Mouse (Mus musculus): ENCODE data around the gene Slc25a35.
A peak's percentile ranks its signal among the peaks of the same experiment; 100 is the strongest.
"Not testable (repeated sequence)": the region's sequence is repeated elsewhere in the genome, so short reads cannot be mapped to it uniquely, and the experiment has no call there.

Gene Slc25a35

DNA sequence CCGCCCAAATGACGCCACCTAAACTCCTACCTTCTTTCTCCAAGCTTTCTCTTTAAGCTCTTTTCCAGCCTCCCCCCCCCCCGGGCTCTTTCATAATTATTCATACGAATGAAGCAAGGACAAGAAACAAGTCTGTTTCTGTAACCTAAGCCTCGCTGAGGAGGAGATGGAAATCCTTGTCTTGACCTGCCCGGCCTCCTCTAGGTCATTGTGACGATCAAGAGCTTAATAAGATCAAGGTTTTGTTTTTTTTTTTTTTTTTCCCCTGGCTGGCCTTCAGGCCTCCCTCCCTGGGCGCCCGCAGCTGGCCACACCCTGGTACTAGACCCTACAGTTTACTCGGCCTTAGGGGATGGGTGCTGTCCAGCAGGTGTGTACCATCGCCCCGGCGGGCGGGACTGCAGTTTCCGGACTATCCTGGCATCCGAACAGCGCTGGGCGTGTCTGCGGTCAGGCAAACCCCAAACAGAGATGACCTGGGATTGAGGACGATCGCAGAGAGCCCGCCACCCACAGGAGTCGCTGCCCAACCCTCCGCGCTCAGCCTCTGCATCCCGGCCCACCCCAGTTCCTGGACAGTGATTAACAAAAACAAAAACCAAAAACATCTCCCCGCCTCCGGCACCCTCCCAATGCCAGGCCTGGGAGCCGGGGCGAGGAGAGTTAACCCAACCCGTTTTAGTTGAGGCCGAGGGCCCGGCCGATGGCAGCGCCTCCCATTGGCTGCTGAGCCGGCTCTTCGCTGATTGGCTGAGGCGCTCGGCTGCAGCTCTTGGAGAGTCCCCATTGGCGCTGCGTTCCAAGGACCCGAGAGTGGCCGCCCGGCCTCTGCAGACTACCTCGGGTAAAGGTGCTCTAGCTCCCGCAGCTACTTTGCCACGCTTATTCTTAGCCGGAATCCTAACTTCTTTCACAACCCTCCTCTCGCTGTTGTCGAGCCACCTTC, at the start of gene Slc25a35:
TSS of gene Slc25a35 (plus strand) at position 795 of the 946 bp plus-strand sequence.
- peak; percentile 95 for DNase-seq

DNA sequence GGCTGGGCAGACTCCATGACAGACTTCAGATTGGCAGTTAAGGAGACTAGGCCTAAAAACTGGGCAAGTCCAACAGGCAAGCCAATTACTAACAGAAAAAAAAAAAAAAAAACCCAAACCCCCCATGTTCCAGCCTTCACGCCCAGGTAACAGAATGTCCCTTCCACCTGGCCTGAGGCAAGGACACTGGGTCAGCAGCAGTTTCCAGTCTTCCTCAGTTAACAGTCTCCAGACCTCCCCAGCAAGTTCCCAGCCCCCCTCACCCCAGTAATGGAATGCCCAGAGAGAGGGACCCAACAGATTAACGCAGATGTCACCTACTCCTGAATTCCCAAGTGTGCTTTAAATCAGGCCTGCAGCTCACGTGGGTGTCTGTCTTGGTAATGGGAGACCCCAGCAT, 44.7 kb upstream of the Slc25a35 start:
- no peak for DNase-seq

DNA sequence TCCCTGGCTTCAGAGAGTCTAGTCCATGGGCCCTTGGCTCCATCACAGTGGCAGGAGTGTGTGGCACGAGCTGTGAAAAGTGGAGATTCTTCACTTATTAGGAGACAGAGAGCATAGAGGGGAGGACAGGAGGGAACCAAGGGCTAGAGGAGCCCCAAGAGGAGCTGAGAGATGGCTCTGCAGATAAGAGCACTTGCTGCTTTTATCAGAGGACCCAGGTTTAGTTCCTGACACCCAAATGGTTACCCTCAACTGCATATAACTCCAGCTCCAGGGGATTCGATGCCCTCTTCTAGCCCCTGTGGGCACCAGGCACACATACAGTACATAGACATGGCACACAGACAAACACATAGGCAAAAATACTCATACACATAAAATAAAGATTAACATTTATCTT, 43.2 kb upstream of the Slc25a35 start:
- no peak for DNase-seq

DNA sequence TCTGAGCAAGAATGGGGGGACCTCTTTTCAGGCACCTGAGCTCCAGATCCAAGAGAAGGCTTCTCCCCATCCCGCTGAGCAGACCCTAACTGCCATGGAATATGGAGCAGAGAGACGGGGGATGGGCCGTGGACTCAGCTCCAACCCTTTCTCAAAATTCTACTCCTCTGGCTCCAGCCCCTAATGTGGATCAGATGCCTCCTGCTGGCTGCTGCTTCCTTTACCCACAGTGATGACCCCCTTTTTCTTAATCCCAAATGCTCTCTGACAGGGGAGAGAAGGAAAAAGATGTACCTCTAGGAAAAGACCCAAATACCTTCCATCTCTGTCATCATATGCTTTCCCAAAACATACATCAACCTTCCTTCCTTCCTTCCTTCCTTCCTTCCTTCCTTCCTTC, 41.0 kb upstream of the Slc25a35 start, which contains the start of gene Odf4:
TSS of gene Odf4 (minus strand) at position 101 of the 400 bp plus-strand sequence.
- DNase-seq = no peak

DNA sequence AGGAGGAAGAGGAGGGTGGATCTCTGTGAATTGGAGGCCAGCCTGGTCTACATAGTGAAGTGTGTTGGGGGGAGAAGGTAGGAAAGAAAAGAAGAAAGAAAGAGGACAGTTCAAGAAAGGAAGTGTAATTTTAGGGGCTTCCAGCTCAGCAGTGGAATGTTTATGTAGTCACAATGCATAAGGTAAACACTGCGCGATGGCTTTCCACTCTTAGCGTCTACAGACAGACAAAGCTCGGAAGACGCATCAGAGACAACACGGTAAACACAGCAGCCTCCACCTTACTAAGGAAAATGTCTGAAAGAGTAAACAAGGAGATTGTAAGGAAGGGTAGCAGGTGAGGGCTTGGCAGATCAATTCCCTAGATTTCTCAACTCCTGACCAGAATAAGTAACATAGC, 38.0 kb upstream of the Slc25a35 start:
- peak; percentile 23 for DNase-seq

DNA sequence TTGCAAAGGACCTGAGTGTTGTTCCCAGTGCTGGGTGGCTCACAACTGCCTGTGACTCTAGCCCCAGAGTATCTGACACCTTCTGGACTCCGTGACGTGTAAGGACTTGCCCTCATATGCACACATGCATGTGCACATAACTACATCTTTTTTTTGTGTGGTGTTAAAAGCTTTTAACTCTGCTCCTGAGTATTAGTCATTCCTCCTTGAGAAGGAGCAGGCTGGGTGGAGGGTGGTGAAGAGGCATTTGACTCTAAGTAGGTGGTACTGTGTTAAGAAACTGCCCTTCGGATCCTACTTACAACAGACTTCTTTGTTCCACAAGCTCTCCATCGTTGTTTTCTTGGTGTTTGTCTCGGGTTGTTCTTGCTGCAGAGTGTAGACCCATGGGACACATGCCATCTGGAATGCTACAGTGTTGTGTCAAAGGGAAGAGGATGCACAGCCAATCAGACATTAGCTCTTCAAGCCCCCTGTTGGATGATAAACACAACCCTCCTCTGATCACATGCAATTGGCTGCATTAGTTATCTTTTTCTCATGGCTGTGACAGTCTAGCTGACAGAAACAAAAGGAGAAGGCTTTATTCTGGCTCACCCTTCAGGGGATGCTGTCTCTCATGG, 33.9 kb upstream of the Slc25a35 start:
- DNase-seq = no peak

DNA sequence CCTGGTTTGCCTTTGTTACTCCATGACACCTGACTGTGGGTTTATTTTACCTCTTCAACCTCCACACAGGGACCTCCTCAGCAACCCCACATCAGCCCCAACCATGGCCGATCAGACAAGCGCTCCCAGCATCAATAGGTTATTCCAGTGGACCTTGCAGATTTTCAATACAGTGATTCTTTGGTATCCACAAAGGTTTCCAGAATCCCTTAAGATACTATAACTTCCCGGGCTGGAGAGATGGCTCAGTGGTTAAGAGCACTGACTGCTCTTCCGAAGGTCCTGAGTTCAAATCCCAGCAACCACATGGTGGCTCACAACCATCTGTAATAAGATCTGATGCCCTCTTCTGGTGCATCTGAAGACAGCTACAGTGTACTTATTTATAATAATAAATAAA, 31.0 kb upstream of the Slc25a35 start:
- DNase-seq = not testable (repeated sequence)

DNA sequence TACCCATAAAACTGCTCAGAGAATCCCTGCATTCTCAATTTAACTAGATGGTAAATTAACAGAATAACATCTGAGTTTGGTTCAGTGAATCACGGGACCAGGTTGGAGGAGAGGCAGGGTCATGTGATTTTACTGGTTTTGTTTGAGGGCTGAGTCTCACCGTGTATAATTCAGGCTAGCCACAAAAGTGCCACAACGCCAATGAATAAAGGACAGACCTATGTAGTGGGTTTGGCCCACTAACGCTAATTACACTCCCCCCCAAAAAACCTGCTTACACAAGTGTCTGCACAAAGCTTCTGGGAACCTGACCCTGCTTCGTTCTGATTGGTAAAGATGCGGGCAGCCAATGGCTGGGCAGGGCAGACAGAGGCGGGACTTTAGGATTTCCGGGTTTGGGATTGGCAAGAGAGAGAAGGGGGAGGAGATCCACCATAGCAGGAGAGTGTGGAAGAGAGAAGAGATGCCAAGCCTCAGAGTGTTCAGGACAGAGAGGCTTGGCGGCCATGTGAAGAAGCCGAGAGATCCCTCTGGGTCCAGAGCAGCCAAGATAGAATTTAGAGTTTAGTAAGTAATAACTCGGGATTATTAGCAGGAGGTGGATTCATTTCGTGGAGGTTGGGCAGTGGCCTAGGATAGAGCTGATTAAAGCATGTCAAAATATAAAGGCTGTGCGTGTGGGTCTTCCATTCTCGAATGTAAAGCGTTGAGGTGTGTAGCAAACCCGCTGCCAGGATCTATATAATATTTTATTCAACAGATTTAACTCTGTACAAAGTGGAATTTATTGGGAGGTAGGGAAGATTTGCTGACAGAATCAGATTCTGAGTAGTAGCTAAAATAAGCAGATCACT, 28.3 kb upstream of the Slc25a35 start:
- peak; percentile 95 for DNase-seq

DNA sequence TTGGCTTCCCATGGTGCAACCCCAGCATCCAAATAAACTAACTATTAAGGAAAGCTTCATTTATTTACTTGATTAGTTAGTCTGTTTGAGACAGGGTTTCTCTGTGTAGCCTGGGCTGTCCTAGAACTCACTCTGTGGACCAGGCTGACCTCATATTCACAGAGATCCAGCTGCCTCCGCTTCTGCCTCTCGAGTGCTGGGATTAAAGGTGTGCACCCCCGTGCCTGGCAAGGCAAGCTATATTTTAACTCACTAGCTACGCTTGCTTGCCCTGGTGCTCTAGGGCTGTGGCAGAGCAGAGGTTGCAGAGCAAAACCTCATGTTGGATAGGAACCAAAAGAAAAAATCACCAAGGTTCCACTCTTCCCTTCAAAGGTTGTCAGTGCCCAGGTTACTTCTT, 27.4 kb upstream of the Slc25a35 start:
- DNase-seq = no peak

DNA sequence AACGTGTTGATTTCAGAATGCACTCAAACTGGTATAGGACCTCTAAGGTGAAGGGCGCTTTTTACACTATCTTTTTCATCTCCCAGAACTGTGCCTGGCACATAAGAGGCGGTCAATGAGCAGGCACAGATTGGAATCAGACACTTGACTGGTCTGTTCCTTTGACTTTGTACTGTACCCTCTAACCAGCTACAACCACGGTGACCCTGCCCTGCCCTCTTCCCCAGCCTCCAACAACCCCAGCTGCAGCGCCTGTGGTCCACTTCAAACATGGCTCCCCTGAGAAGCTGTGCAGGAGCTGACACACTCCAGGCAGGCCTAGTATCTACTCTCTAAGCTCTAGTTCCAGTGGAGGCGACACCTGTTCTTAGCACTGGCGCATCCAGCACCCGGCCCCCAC, 25.2 kb upstream of the Slc25a35 start:
- no peak for DNase-seq

DNA sequence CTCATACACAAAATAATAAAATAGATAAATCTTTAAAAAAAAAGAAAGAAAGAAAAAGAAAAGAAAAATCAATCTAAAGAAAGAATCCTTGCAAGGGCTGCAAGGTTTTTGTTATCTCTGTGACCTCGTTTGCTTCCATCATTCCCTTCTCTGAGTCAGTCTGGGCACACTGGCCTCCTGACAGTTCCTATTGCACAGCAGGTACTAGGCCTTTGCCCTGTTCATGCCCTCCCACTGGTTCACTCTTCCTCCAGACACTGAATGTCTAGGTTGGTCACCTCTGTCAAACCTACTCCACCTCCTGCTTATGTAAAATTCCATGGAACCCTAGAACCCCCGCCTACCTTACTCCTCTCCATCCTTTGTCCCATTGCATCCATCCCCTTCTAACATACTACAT, 22.7 kb upstream of the Slc25a35 start:
- no peak for DNase-seq

DNA sequence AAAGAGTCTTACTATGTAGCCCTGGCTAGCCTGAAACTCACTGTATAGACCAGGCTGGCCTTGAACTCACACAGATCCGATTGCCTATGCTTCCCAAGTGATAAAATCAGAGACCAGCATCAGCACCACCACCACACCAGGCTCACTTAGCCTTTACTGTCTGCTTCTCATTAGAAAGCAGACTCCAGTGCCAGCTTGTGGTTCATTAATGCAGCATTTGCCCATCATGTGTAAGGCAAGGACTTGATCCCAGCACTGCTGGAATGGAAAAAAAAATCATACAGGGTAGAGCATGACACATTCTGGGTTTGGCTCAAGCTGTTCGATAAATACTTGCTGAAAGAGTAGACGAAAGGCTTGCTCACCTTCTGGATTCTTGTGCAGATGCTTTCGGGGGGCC, 21.9 kb upstream of the Slc25a35 start:
- DNase-seq = no peak

DNA sequence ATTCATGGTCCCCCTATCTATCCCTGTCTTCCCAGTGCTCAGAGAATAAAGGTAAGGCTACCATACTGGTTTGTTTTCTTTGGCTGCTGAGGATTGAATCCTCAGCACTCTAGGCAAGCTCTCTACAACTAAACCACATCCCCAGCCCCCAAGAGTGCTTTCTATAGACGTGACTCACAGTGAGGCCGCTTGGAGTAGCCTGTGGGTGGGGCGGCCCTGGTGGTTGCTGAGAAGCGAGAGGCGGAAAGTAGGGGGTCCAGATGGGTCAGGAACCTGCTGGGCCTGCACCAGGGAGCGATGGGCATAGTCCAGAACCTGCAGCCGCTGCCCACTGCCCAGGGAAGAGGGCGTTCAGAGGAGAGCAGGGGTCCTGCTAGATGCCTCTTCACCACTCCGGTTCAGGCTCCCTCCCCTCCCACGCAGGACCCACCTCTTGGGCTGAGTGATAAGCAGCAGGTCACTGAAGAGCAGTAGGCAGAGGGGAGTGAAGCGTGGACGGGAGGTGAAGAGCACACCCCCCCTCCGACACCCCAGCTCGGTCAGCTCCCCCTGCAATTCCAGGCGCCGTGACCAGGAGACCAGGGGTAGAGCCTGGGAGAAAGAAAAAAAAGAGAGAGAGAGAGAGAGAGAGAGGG, 21.0 kb upstream of the Slc25a35 start:
- no peak for DNase-seq

DNA sequence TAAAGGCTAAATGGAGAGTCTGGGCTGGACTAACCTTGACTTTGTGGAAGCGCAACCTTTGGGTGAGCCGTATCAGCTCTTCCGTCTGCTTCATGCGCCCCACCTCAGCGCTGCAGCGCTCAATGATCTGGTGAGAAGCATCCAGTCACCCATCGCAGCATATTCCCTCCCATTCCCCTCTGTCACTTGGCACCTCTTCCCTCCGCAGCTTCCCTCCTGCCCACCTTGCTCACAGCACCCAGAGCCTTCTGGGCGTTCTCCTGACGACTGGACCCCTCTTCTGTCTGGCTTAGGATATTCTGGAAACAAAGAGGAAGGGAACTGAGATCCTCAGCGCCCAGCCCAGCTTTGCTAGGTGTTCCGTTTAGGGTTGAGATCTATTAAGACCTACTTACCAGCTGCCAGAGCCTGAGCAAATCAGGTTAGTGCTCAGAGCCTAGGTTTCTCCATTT, 20.4 kb upstream of the Slc25a35 start:
- no peak for DNase-seq

DNA sequence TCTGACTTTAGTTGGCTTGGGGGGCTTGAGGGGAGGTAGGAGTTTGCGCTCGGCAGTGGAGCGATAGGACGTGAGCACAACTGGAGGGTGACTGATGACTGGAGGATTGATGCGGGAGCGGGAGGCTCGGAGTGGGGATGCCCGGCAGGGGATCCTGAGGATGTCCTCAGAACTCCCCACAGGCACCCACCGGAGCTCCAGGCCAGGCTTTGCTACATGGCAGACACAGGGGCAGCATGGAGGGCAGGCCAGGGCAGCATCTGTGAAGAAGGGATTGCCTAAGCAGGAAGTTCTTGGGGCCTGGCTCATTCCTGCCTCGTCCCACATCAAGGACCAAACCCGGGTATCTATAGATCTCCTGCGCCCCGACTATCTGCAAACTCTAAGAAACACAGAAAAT, 14.0 kb upstream of the Slc25a35 start:
- no peak for DNase-seq

DNA sequence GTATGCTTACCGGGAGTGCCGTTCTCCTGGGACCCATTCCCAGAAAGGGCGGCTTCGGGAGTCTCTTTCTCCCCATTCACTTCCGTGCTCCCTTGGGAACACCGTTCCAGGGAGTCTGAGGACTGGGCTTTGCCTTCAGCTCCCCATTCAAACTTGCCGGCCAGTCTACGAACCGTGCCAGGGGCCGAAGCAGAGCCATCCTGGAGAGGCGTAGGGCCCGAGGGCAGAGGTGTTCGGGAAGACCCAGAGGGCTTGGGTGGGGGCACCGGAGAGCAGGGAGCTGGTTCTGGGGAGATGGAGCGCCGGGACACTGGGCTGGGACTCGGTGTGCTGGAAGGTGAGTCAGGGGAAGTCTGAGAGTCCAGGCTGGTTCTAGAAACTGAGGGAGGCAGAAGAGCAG, 13.5 kb upstream of the Slc25a35 start:
- no peak for DNase-seq

DNA sequence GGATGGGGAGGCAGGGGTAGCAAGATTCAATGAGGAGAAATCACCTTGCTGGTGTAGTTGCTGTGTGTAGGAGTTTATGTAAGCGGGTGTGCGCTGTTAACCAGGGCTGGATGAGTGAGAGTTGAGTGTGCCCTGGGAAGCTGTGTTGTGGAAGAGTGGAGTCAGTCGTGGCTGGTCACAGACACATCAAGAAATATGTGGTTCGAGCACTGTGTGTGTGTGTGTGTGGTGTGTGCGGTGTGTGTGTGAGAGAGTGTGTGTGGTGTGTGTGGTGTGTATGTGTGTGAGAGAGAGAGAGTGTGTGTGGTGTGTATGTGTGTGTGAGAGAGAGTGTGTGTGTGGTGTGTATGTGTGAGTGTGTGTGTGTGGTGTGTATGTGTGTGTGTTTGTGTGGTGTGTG, 12.5 kb upstream of the Slc25a35 start:
- DNase-seq = no peak

DNA sequence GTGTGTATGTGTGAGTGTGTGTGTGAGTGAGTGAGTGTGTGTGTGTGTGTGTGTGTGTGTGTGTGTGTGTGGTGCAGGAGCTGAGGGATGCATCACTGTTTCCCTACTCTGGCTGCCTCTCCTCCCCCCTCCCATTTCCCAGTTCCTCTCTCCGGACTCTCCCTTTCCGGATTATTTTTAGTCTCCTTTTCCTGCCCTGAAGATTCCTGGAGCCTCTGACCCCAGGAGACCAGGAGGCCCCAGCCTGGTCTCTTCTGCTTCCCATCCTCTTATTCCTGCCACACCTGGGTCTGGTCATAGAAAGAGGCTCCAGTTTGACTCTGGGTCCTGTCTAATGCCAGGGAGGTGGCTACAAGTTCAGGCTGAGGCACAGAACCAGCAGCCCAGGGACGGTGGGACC, 11.8 kb upstream of the Slc25a35 start:
- peak; percentile 74 for DNase-seq

DNA sequence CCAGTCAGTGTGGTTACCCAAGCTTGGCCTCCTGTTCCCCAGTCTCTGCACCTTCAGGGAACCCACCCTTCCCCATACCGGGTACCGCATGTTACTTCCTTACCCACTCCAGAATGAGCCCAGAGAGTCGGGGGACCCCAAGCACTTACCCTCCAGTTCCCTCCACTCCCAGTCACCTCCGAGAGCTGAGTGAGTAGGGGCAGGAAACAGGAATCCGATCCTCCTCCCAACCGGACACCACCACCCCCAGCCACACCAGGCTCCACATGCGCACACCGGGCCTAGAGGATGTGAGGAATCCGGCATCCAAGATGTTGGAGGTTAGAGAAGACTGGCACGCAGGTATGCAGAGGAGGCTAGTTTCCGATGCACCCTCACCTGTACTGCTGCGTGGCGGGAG, 11.2 kb upstream of the Slc25a35 start:
- DNase-seq = peak; percentile 61

DNA sequence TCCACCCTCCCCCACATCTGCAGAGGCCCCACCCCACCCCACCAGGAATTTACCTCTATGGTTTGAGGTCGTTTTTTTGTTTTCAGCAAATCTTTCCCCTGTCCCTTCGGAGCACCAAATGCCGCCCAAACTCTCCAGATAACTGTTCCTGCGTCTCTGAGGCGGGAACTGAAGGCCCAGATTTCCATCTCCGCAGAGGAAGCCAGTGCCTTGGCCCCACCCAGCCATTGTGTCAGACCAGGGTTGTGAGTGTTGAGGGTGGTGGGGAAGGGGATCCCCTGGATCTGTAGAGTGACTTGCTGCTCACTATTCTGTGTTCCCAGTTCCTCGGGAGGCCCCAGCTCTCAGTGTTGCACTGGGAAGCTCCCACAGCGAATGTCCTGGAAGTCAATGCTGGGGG, 10.6 kb upstream of the Slc25a35 start, which contains the start of gene Arhgef15:
TSS of gene Arhgef15 (minus strand) at position 173 of the 400 bp plus-strand sequence.
- peak; percentile 68 for DNase-seq

DNA sequence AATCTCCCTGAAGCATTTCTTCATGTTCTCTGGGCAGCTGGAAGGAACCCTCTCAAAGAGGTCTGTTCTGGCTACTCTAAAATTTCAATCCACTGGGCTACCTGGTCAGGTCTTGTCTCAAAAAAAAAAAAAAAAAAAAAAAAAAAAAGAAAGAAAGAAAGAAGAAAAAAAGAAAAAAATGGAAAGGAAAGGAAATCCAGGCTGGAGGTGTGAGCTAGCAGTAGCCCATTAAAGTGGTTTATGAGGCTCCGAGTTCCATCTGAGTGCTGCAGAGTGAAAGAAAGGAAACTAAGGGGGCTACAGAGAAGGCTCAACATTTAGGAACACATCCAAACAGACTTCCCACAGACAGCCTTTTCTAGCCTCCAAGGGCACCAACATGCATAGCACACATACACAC, 10.0 kb upstream of the Slc25a35 start:
- DNase-seq = no peak

DNA sequence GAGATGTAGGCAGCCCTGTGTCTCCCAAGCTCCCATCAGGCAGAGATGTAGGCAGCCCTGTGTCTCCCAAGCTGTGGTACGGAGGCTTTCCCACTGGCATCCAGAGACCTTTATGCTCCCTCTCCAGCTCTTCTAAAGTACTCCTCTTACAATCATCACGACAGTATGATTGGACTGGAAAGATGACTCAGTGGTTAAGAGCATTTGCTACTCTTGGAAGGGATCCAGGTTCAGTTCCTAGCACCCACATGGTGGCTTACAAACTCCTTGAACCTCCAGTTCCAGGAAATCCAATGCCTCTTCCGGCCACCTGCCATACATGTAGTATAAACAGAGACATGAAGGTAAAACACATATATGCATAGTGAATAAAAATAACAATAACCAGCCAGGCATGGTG, 6.3 kb upstream of the Slc25a35 start:
- no peak for DNase-seq

DNA sequence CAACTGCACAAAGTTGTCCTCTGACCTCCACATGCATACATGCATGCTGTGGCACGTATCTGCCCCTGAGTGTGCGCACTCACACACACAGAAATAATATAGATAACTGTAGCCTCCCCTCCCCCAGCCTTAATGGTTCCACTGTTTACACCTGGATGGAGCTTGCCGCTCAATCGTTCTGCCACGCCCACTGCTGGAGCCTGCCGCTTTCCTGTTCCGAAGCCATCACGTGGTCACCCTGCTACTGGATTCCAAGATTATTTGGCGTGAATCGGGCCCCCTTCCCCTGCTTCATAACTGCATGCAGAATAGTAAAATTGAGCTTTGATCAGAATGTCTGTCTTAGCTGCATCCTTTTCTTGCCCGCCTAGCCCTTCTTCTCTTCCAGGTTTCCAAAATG, 5.8 kb upstream of the Slc25a35 start:
- not testable (repeated sequence) for DNase-seq
